Mouse (Mus musculus): ENCODE data around the gene Babam2.

Gene Babam2

DNA sequence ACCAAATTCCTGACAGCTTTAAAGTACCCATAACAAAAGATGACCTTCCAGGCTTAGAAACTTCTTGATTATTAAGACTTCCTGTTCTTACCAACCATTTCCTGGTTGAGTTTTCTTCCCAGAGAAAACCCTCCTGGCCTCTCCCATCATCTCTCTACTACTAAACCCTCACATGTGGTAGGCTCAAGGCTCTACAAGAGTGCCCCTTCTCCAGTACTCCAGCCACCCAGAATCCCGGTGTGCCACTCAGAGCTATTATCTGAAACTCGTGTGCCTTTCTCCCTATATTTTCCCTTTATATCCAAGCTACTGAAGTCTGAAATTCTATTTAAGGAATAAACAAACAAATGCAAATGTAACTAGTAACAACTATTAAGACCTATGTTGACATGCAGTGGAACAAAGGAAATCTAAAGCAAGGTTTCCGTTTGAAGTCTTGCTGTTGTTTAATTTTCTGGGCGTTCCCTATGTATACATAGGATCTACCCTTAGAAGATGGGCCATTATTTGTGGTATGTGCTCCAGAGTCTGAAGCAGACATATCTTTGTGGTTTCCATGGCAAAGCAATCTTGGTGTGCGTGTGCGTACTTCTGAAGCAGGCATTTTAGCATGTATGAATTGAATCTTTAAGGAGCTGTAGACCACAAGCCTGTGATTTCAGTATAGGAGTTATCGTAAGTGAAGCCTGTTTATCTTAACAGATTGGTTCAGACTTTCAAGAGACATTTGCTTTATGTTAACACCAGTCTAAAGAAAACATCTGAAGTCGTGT lies 361.2 kb downstream of the Babam2 start:
- DNase-seq = no peak

DNA sequence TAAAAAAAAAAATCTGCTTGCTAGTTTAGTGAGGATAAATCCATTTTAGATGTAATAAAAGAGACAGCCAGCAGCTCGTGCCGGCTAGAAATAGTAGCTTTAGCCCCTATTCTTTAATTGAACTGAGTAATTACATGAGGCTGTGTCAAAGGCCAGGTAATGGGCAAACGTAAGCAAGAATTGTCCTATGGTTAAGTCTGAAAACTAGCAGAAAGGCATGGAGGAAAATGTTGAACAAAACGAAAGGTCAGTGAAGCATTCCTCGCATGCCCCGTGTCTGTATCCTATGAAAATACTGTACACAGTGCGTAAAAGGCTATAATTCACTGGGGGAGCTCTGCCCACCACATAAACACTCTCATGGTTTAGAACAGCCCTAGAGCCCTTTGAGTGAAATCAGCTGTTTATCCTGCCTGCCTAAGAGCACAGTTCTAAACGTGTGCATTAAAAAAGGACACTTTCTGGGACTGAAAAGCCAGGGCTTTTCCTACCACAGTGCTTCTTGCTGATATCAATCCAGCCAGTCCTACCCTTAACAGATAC lies 361.8 kb downstream of the Babam2 start:
- no peak for DNase-seq

DNA sequence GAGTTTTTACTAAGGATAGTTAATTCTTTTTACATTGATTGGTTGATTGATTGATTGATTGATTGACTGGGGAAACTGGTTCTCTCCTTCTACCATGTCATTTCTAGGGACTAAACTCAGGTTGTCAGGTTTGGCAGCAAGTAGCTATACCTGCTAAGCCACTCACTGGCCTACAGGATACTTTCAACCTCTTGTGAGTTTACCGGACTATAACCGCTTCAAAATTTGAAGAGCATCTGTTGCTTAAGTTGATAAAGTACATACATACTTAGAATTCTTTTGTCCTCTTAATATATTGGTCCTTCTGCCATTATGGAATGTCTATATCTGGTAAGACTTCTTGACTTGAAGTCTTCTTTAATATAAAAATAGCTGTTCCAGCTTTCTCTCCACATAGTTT lies 363.0 kb downstream of the Babam2 start:
- no peak for DNase-seq

DNA sequence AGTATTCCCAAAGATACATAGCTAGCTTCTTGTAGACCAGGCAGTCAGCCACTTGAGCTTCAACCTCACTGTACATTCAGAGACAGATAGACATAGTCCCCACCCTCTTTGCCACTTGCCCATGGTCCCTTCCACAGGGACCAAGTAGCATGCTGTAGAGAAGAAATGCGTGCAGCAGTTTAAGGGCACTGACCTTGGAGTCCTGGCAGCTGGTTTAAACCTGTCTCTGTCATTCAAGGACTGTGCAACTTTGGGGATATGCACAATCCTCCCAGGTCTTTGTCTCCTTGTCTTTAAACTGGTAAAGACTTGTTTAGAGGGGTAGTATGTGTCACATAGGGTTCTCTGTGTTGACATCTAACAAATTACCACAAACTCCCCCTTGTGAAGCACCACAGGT lies 364.4 kb downstream of the Babam2 start:
- DNase-seq = no peak

DNA sequence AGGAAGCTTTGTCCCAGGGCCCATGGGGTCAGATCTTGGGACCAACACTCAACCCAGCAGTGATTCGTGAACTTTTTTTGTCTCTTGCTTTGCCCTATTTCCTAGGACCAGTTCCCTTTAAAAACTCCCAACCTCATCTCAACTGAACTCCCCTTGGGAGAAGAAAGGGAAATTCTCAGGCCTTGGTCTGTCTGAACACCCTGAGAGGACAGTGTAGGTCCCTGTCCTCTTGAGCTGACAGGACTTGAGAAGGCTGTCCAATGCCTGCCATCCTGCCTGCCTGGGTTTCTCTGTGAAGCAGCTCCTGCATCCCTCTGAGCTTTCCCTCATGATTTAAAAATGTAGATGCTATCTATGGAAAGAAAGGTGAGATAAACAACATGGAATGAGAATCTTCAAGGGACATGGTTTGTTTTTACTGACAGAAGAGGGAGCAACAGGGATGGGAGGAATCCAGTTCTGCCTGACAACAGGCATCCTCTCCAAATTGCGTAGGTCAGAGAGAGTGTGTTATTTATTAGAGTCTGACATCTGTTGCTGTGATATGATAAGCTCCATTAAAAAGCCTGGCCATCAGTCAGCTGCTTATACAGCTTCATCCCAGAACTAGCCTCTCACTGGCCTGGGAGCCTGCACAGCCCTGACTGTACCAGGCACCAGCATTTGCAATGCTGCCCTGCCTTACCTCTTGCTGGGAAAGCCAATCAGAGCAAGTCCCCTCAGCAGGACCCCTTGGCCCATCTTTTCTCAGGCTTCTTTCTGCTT lies 367.0 kb downstream of the Babam2 start:
- no peak for DNase-seq

DNA sequence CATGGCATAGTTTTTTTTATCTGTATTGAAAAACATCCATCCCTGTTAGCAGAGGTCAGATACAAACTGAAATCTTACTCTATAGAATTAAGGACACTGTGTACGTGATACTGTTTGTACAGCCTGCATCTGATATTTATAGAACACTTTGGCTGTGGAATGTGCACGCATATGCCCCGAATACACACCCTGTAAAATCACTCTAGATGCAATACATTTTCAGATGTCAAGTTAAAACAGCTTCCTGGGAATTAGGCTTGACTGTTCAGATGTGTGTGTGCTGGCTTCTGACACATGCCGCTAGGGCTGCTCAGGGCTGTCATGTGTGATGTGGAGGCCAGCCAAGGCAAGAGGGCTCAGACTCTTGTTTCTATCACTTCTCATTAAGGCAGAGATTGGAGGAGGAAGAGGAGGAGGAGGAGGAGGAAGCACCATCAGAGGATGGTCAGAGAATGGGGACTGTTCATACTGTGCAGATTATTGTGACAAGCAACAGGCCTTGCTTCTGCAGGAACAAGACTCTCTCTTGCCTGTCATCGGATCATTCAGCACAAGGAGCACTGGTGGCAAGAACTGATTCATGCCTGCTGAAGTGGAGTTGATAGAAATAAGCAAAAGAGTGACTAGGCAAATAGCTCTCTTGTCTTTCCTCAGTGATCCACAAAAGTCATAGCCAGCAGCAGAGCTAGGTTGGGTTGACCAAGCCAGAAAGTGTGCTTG lies 368.7 kb downstream of the Babam2 start:
- no peak for DNase-seq

DNA sequence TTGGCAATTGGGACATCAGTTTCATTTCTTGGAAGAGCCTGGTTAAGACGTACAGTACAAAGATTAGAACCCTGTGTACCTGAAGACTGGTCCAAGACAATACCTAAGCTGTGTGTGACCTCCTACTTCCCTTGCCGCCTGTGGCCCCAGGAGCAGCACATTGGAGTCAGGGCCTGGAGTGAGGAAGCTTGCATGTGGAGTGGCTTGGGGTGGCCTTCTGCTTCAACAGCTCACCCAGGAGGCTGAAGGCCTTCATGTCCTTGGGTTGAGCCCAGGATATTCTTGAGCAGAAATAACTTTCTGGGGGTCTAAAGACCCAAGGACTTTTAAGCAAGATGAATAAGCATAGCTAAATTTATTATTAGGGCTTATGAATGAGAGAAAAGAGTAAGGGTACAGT lies 369.4 kb downstream of the Babam2 start:
- DNase-seq = no peak

DNA sequence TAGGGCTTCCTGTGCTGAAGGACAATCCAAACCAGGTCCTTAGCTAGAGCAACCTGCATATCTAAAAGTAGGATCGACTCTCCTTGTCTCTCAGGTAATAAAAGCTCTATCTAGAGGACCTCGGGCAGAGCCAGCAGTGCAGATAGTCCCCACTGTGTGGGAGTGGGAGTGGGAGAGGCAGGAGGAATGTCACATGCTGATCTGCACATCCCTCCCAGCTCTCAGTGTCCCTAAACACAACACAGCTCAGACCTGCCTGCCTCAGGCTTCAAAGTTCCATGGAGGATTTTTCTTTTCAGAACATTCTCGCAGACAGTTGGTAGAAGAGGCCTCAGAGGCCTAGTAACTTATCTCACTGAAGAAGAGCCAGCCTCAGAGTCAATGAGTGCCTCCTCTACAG lies 371.1 kb downstream of the Babam2 start:
- no peak for DNase-seq

DNA sequence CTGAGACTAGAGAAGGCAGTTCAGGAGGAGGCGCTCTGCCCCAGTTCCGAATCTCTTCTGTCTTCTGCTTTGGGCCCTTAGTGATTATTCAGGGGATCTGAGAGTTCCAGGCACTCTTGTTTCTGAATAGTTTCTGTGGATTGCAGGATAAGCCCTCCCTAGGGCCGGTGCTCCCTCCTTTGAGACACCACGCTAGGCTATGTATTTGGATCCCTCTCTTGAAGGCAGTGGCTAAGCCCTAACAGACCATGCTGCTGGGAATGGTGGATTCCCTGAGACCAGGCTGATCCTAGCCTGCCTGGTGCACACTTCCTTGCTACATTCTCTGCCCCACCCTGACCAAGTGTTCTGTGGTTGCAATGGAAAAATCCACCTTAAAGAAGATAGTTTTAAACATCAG lies 371.6 kb downstream of the Babam2 start:
- DNase-seq = no peak

DNA sequence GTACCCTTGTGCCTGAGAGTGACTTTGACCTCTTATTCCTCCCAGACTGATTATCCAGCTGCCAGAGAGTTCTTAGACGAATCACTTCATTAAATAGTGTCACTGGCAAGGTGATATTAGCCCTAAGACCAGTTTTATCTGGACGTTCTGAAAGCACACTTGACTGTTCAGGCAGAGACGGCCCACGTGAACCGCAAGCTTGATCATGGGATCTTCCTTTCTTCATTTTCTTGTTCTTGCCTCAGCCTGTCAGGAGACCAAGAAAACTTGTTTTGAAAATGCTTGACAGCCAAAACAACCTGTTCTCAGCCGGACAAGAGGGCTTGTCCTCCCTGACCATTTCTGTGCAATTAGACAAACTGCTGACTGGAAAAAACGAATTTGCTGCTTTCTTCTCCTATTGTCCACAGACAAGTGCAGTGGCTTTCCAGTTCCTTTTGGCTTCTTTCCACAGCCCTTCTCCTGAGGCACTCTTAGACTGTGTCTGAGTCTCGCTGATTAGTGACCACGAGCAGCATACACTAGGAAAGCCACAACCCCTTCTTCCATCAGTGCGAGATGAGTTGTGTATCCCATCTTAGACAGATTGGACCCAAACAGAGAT lies 372.2 kb downstream of the Babam2 start:
- DNase-seq = no peak

DNA sequence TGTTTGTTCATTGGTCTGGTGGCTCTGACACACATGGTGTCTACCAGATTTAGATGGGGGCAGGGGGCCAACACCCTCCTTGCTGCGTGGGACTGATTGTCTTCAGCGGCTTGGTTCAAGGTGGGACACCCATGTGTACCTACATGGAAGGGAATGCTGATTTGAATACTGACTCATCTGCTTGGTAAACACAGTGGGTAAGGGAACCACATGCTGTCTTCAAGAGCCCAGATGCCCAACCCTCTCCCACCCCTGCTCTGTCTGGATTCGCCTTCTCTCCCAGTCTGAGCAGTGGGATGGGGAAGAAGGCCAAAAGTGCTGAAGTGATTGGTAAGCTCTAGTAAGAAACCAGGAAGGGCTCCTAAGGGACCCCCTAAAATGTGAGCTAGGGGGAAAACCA lies 373.3 kb downstream of the Babam2 start:
- DNase-seq = no peak

DNA sequence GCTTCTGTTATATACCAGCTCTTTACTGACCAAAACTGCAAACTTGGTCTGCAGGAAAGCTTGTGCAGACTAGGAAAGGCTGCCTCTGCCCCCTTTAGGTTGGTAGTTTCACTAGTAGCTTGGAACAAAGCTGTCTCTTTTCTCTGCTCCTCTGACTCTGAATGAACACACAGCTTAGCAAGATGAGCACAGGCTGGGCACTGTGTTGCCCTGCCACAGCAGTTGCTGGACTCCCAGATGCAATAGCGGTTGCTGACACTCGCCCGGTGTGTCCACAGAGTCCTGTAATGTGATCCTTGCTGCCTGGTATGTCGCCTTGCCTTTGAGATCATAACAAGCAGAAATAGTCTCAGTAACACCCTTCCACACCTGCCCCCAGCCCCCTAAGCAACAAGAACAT lies 373.8 kb downstream of the Babam2 start:
- no peak for DNase-seq

DNA sequence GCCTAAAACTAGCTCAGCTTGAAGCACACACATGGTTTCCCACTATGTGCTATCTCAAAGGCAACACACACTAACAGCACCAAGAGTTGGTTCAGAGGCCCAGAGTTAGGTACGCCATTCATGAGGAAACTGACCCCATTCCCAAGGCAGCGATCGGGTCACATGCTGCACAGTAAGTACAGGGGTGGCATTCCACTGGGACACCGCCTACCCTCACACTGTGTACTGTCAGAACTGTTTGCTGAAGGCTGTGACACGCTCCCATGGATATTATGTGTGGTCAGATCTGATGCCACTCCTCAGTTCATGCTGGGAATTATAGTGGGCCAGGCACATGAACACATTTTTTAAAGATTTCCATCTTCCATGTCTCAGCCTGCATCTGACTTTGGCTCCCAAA lies 374.3 kb downstream of the Babam2 start:
- DNase-seq = no peak

DNA sequence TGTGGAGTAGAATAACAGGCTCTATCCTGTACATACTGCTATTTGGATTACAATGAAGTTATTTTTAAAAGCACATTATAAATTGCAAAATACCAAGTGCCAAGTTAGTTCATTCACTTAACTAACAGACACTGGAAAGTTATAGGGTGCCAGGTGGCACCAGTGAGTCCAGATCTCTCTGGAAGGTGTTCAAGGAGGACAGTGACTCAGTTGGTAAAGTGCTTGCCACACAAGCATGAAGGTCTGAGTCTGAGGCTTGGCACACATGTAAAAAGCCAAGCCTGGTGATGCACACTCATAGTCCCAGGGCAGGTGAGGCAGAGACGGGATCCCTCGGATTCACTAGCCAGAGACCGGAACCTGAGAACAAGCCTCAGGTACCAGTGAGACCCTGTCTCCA lies 375.4 kb downstream of the Babam2 start:
- no peak for DNase-seq

DNA sequence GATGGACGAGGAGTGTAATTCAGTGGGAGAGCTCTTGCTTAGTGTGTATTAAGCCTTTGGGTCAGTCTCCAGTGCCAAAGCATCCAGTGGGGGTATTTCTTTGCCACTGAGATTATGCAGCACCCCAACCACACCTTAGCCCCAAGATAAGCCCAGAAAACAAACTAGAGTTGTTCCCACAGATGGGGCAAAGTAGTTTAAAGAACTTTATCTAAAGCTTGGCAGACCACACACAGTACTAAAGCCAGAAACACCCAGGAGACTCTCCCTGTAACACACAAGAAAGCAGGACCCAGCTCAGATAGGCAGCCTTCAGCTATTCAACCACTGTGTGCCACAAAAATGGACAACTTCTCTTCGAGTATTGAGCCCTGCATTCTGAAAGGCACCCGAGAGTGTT lies 376.6 kb downstream of the Babam2 start:
- no peak for DNase-seq

DNA sequence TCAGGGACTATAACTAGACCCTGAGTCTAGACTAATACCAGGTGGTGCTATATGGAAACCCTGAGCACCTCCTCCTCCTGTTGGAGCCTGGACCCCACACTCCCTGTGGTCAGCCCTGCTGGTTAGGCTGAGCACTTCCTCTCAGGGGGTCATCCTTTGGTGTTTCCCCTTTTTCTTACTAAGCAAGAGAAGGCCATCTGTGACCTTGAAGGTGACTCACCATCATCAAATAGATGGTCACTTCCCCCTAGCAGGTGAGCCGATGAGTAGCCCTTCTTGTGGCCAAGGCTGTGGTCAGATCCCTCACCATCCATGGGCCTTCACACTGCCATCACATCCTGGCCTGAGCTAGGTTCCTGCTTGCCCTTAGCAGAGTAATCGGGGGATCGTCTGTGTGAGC lies 379.7 kb downstream of the Babam2 start:
- no peak for DNase-seq

DNA sequence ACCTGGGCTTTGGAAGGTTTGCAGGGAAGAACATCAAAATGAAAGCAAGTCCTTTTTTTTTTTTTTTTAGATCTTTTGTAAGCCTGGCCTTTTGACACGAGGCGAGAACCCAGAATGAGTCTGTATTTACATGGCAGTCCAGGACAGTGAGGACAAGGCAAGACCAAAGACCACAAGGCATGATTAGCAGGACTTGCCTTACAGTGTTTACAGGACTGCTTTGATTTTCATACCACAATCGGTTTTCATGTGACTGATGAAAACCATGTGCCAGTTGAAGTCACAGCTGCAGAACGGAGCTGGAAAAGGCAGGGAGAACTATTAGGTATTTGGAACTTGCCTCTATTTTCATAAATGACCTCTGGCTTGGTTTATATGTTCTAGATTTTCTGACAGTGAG lies 381.5 kb downstream of the Babam2 start:
- no peak for DNase-seq

DNA sequence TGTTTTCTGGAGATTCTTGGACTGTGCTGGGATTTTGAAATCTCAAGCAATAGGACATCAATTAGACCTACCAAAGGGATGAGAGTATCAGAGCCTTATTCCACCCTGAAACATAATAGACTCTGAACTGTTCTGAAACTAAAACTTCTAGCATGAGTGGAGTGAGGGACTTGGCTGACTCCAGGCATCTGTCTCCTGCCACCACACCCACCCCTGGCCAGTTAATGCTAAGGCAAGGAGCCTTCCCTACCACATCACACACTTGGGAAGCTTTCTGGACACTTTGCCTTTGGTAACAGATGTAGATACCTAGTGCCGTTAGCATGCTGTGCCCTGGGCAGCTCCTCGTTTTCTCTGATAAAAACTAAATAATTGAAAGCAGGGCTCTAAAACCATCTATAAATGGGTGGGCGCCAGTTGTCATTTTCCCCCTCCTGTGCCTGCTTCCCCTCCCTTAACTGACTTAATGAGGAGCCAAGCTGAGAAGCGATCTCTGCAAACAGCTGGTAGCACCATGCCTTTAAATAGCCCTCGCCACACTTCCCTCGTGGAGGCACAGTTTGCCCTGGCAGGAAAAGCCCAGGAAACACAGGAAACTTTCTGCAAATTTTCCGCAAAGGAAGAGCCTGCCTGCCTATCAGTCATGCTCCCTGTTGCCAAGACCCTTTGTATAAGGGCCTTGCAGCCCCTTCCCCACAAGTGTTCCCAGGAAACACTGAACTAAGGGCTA lies 383.2 kb downstream of the Babam2 start:
- no peak for DNase-seq

DNA sequence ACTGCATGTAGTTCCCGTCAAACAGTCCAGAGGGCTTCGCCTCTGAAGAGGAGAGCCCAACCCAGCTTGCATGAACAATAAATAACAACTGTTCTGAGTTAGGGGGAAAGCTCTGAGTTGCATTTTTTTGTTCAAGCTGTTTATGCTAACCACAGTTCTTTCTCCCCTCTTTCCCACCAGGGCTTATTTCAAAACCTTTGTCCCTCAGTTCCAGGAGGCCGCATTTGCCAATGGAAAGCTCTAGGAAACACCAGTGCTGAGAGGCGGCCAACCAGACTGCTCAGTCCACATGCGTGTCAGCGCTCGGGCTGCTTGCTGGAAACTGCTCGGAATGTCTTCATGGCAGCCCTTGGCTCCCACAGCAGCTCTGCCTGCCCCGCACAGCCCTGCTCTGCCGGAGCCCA lies 386.9 kb downstream of the Babam2 start:
- DNase-seq = no peak

DNA sequence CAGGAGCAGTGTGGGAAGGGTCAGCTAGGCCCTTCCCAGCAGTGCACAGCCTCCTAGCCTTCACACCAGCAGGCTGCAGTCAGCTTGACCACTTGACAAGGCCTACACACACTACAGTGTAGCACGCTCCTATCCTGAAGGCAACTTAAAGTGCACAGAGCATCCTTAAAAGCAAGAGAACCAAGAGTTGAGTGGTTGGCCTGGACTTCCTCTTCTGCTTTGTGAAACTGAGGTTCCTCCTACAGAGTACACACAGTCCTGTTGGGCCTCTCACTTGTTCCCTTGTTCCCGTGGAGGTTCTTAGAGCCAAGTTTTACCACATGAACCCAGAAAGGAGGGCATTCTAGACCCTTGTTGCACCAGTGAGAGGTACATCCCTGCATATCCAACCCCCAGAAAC lies 388.1 kb downstream of the Babam2 start:
- DNase-seq = no peak

DNA sequence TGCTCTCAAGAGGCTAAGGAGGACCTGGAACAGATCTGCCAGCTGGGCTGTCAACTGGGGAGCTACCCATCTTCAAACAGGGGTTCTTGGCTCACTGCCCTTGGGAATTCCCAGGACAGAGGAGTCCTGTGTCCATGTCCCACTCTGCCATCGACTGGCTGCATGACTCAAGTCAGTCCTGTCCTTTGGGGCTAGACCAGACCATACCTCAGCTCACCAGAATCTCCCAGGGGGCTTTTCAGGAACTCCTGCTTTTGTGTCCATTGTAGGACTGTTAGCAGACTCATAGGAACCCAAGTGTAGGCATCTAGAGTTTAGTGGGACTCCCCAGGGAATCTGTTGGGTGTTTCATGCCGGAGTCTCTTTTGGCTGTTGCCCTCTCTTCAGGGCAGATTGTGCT lies 388.5 kb downstream of the Babam2 start:
- DNase-seq = no peak

DNA sequence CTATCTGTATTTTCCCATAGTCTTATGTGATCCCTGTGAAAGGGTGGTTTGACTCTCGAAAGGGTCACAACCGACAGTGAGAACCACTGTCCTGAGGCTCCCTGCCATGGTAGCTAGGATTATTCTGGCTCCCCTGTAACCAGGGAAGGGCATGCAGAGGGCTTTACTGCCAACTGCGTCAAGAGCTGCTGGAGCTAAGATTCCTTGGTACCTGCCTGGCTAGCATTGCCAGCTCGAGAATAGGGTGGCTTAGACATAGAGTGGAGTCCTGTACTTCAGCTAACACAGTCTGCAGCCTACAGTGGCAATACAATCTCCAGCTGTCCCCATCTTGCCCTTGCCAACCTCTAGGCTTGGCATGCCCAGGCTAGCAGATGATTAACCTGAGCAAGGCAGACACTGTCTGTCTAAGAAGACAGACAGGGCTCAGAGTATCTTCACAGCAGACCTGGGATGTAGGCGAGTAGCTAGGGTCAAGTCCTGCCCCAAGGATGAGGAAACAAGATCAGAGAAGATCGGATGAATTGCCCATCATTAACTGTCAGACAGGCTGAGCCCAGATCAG lies 389.1 kb downstream of the Babam2 start:
- DNase-seq = no peak
